Mouse (Mus musculus) midbrain, embryonic 11.5 days (tissue): ENCODE data around the gene Srgap3. TPM values are rescaled to one million over a fixed set of nuclear protein-coding genes. Genes with fewer than 3 reads are reported as not detected.

Experiments
- ATAC-seq: fragments of 200-750 bp; cut with Nextera tagmentation; 2 replicates; pipeline ENCODE4 v1.8.0; 2017; ENCODE audit warnings: moderate TSS enrichment, moderate library complexity; ENCODE audit not compliant: low FRiP score
- DNase-seq: peaks from one replicate; pipeline ENCODE4 v3.0.0; 2015; ENCODE audit warnings: low spot score; ENCODE audit errors: missing footprints
- H3K27ac ChIP-seq: fragments of 300-500 bp; sonication (generic); 2 replicates; pipeline ENCODE4 v1.5.1; 2014; ENCODE audit warnings: low read depth, low read length
- H3K27me3 ChIP-seq: fragments of 300-500 bp; sonication (generic); 2 replicates; pipeline ENCODE4 v1.6.1; 2014; ENCODE audit warnings: mild to moderate bottlenecking, low read length, moderate library complexity, mixed read lengths; ENCODE audit not compliant: control insufficient read depth, insufficient read depth
- H3K36me3 ChIP-seq: fragments of 300-500 bp; sonication (generic); 2 replicates; pipeline ENCODE4 v1.6.1; 2014; ENCODE audit warnings: mild to moderate bottlenecking, low read length, moderate library complexity, mixed read lengths; ENCODE audit not compliant: control insufficient read depth, insufficient read depth
- H3K4me1 ChIP-seq: fragments of 300-500 bp; sonication (generic); 2 replicates; pipeline ENCODE4 v1.6.1; 2014; ENCODE audit warnings: low read length; ENCODE audit not compliant: control insufficient read depth, insufficient read depth
- H3K4me2 ChIP-seq: fragments of 300-500 bp; sonication (generic); 2 replicates; pipeline ENCODE4 v1.6.1; 2014; ENCODE audit warnings: mild to moderate bottlenecking, moderate library complexity
- H3K4me3 ChIP-seq: fragments of 300-500 bp; sonication (generic); 2 replicates; pipeline ENCODE4 v1.5.1; 2014; ENCODE audit warnings: low read depth, low read length
- H3K9ac ChIP-seq: fragments of 300-500 bp; sonication (generic); 2 replicates; pipeline ENCODE4 v1.6.1; 2014; ENCODE audit warnings: low read length
- H3K9me3 ChIP-seq: fragments of 300-500 bp; sonication (generic); 2 replicates; pipeline ENCODE4 v1.6.1; 2016; ENCODE audit warnings: low read length; ENCODE audit not compliant: control insufficient read depth
- WGBS: fragments of 180-500 bp; shearing (Covaris S2); extraction: QIAGEN DNeasy Blood & Tissue Kit; methylation state at CpG from one replicate; pipeline ENCODE4 v1.1.7; 2014; 5-methylcytosine and 5-hydroxymethylcytosine counted together
- polyA plus RNA-seq: library from polyadenylated mRNA; unstranded; fragments of >200 nt; fragmentation: Nextera tagmentation; extraction: Ambion mirVana; gene quantifications from 2 replicates; pipeline ENCODE4 v1.2.1, GENCODE M21; 2014

The Srgap3 gene
- polyA plus RNA-seq, 1 experiment from 2014 or later: 48.9 TPM

DNA sequence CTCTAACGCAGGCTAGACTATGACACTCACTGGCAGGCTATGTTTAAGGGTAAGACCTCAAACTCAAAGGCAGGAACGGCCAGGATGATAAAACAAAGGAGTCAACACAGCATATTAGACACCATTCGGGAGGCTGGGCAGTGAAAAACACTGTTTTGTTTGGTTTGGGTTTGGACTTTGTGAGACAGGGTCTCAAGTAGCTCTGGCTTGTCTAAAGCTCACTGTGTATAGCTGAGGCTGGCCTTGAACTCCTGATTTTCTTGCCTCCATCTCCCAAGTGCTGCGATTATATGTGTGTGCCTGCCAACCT lies 136.6 kb downstream of the Srgap3 start:
- WGBS: 55% methylated on average over 4 of the region's 4 CpGs
- DNase-seq (peak; percentile 93), ATAC-seq (no peak)
- H3K36me3 ChIP-seq: peaks cover 5% of the 10 kb centered on the region; the same call in 1 of the 2 replicates
- H3K9me3 ChIP-seq: no peaks in the 10 kb centered on the region
- no peaks in the 10 kb centered on the region for H3K27me3 ChIP-seq
- H3K4me2 ChIP-seq: peak overlapping the region; percentile 16; the same call in 1 of the 2 replicates
- H3K4me3 ChIP-seq: no peak overlapping the region
- peak overlapping the region; percentile 98 for H3K27ac ChIP-seq
- peaks cover 60% of the 10 kb centered on the region for H3K4me1 ChIP-seq
- peak overlapping the region; percentile 47 for H3K9ac ChIP-seq

DNA sequence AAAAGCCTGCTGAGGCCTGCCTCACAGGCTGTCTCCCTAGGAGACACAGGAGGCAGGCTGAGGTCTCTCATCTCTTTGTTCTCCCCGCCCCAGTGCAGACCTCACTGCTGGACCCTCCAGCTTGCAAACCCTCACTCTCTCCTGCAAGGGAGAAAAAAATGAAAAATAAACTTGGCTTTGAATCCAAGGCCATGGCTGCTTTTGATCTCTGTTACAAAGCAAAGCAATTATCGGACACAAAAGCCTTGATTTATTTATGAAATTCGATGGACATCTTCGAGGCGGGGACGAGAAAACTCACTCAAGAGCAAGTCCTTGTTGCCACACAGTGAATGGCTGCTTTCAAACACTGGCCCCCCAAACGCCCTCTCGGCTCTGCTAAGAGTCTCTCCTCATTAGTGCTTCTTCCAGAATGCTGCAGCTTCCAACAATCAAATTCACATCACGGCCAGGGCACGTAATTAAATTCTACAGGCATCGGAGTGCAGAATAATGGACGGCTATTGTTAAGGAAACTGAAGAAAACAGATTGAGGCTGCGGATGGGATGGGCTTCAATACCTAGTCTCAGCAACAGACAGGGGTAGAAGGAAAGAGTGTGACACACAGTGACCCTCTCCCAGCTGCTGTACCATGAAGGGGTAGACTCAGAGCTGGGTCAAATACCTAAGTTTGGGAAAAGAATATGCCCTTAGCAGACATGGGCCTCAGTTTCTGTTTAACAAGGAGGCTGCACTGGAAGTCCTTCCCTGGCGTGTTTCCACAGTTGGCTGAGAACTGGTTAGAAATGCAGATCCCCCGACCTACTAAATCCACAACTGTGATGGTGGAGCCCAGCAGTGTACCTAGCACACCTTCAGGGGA lies 137.2 kb downstream of the Srgap3 start:
- H3K9me3 ChIP-seq: no peaks in the 10 kb centered on the region
- DNase-seq (peak; percentile 97), ATAC-seq (peak; percentile 90)
- WGBS: 11% methylated on average over 15 of the region's 15 CpGs
- H3K27me3 ChIP-seq: no peaks in the 10 kb centered on the region
- peaks cover 54% of the 10 kb centered on the region for H3K4me1 ChIP-seq
- peak overlapping the region; percentile 51 for H3K9ac ChIP-seq
- peaks cover 5% of the 10 kb centered on the region; the same call in 1 of the 2 replicates for H3K36me3 ChIP-seq
- H3K27ac ChIP-seq: peak overlapping the region; percentile 98
- H3K4me2 ChIP-seq: peak overlapping the region; percentile 16
- no peak overlapping the region for H3K4me3 ChIP-seq

DNA sequence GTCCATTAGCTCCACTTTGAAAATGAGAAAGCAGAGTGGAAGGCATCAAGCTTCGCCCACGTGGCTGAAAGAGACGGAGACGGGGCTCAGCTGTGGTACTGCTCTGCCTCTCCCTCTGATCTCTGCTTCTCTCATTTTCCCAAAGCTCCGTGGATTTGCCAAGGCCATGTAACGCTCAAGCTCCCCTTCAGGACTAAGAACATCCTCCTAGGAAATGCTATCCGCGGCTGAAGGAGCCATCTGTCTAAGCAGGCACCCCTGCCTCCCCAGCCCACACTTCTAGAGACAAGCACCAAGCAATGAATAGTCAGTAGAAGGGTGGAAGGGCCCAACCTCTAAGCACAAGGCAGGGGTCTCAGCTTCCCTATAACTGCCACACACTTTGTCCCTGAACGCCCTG lies 138.3 kb downstream of the Srgap3 start:
- Histone ChIP-seq H3K27me3 (no peaks in the 10 kb centered on the region), H3K9me3 (no peaks in the 10 kb centered on the region), H3K36me3 (peaks cover 5% of the 10 kb centered on the region; the same call in 1 of the 2 replicates), H3K4me3 (no peak overlapping the region), H3K27ac (peak overlapping the region; percentile 98), H3K9ac (peak overlapping the region; percentile 51; the same call in 1 of the 2 replicates), H3K4me1 (peaks cover 44% of the 10 kb centered on the region), H3K4me2 (peak overlapping the region; percentile 6; the same call in 1 of the 2 replicates)
- DNase-seq: peak; percentile 85
- 70% methylated on average over 9 of the region's 9 CpGs for WGBS
- no peak for ATAC-seq

DNA sequence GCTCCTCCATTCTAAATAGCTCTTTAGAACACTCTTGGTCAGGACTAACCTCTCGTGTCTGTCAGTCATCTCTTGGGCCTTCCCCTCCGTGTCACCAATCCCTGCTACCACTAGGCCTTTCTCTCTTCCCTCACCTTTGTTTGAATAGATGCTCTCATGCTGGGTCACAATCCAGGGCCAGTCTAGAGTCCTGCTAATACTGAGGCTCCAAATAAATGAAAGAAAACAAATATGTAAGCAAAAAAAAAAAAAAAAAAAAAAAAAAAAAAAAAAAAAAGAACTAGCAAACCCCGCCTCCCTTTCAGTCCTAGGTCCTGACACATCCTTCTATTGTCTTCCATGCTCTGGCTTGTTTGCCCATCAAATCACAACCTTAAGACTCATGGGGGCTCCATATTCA lies 145.1 kb downstream of the Srgap3 start:
- Histone ChIP-seq H3K9me3 (no peaks in the 10 kb centered on the region), H3K36me3 (peaks cover 5% of the 10 kb centered on the region; the same call in 1 of the 2 replicates), H3K4me2 (no peak overlapping the region), H3K4me1 (no peaks in the 10 kb centered on the region), H3K4me3 (no peak overlapping the region), H3K27me3 (no peaks in the 10 kb centered on the region), H3K9ac (no peak overlapping the region), H3K27ac (no peak overlapping the region)
- 89% methylated on average over 3 of the region's 3 CpGs for WGBS
- ATAC-seq (no peak), DNase-seq (no peak)

DNA sequence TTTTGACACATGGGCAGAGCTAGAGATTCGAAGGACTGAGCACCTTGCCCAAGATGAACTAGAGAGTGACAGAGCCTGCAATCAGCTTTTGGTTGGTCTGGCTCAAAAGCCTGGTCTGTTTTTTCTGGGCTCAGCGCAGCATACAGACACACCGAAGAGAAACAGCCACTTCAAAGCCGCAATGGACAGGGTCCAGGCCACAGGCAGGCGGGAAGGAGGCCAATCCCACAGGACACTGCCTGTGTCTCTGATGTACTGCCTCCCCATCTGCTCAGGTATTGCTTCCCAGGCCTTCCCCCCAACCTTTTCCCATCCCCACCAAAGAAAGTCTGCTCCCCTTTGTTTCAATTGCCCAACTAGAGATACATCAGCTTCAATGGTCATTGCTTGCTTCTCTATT lies 148.7 kb downstream of the Srgap3 start:
- Histone ChIP-seq H3K36me3 (no peaks in the 10 kb centered on the region; the same call in 1 of the 2 replicates), H3K4me3 (no peak overlapping the region), H3K9me3 (no peaks in the 10 kb centered on the region), H3K27me3 (no peaks in the 10 kb centered on the region), H3K9ac (no peak overlapping the region), H3K27ac (no peak overlapping the region), H3K4me2 (no peak overlapping the region), H3K4me1 (no peaks in the 10 kb centered on the region)
- DNase-seq (no peak), ATAC-seq (no peak)
- WGBS: 87% methylated on average over 5 of the region's 5 CpGs

DNA sequence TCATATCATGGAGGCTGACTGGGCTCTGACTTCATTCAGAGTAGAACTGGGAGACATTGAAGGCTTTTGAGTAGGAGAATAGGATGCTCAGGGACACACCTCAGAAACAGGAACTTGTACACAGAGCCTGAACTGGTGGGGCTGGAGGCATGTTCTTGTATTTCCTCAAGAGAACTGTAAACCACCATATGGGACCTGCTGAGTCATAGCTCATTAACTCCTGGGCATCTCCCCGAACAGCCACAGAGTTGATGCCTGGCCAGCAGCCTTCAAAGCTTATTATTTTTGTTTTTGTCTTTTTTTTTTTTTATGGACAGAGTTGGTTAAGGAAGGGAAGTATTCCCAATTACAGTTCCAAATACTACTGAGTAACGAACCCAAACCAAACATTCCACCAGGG lies 150.5 kb downstream of the Srgap3 start:
- H3K36me3 ChIP-seq: no peaks in the 10 kb centered on the region; the same call in 1 of the 2 replicates
- H3K4me1 ChIP-seq: no peaks in the 10 kb centered on the region
- 93% methylated on average over 2 of the region's 2 CpGs for WGBS
- H3K9ac ChIP-seq: no peak overlapping the region
- H3K27me3 ChIP-seq: no peaks in the 10 kb centered on the region
- no peak overlapping the region for H3K27ac ChIP-seq
- H3K4me2 ChIP-seq: no peak overlapping the region
- no peak overlapping the region for H3K4me3 ChIP-seq
- H3K9me3 ChIP-seq: no peaks in the 10 kb centered on the region
- ATAC-seq (no peak), DNase-seq (no peak)

DNA sequence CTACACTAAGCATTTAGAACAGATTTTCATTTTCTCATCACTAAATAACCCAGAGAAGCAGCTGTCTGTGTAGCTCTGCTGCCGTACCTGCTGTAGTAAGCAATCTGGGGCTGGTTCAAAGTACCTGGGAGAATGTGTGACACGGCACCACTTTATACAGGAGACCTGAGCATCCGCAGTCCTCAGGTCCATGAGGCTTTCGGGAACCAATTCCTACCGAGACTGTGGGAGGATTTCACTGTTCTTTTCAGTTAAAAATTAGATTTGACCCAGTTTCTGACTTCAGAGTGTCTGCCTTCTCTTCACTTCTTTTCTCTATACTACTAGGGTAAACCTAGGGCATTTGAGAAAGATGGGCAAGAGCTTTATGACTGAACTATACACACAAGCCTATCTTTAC lies 153.2 kb downstream of the Srgap3 start:
- no peak overlapping the region for H3K9ac ChIP-seq
- H3K4me1 ChIP-seq: peaks cover 6% of the 10 kb centered on the region; the same call in 1 of the 2 replicates
- ATAC-seq: no peak
- no peak overlapping the region for H3K4me2 ChIP-seq
- no peak overlapping the region for H3K4me3 ChIP-seq
- no peaks in the 10 kb centered on the region for H3K9me3 ChIP-seq
- DNase-seq: no peak
- H3K36me3 ChIP-seq: no peaks in the 10 kb centered on the region; the same call in 1 of the 2 replicates
- WGBS: 96% methylated on average over 5 of the region's 5 CpGs
- no peak overlapping the region for H3K27ac ChIP-seq
- no peaks in the 10 kb centered on the region for H3K27me3 ChIP-seq

DNA sequence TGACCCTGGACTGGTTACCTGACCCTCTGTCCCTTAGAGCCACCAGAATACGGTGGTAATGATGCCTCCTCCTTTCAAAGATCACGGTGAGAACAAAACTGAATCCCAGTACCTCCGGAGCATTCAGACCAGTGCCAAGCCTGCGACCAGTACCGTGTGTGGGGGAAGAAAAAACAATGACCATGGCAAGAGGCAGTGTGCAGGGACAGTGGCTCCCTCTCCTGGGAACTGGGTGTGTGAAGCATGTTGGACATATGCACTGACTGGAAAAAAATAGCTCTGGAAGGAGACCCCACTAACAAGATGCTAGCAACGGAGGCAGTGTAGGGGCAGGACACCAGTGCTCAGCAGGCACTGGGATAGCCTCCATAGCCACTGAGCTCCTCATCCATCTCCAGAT lies 157.2 kb downstream of the Srgap3 start:
- Histone ChIP-seq H3K9me3 (no peaks in the 10 kb centered on the region), H3K9ac (no peak overlapping the region), H3K27me3 (no peaks in the 10 kb centered on the region), H3K27ac (no peak overlapping the region), H3K4me1 (peaks cover 9% of the 10 kb centered on the region), H3K4me3 (no peak overlapping the region), H3K4me2 (no peak overlapping the region), H3K36me3 (no peaks in the 10 kb centered on the region)
- no peak for ATAC-seq
- 76% methylated on average over 6 of the region's 6 CpGs for WGBS
- DNase-seq: no peak

DNA sequence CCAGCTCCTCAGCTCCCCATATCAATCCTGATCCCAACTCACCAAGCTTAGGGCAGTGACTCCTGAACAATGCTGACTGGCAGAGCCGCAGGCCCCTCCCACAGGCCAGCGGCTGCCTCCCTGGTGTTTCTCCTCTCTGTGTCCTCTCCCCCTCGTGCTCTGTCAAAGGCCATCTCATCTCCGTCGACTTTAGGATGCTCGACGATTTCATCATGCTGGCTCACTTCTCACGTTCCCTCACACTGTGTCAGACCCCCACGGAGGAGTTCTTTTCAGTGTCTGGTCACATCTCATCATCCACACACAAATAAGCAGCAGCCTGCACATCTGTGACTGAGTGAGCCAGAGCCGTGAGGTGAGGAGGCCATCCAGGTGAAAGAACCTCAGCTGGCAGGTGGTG lies 158.4 kb downstream of the Srgap3 start:
- H3K9ac ChIP-seq: no peak overlapping the region
- WGBS: 26% methylated on average over 10 of the region's 10 CpGs
- DNase-seq (no peak), ATAC-seq (0 out of 2 replicates have a peak, but pooled peaks have one; percentile 42)
- H3K27ac ChIP-seq: no peak overlapping the region
- H3K36me3 ChIP-seq: no peaks in the 10 kb centered on the region
- H3K4me3 ChIP-seq: no peak overlapping the region
- H3K4me1 ChIP-seq: peaks cover 9% of the 10 kb centered on the region
- no peaks in the 10 kb centered on the region for H3K27me3 ChIP-seq
- H3K9me3 ChIP-seq: no peaks in the 10 kb centered on the region
- no peak overlapping the region for H3K4me2 ChIP-seq
